Mouse (Mus musculus) megakaryocyte, adult 5-6 weeks (primary cell): Measurements from ENCODE around the gene Gskip. TPM values are rescaled to one million over a fixed set of nuclear protein-coding genes. Genes with fewer than 3 reads are reported as not detected.

Experiments used
- ATAC-seq: 2 replicates; pipeline ENCODE4 v1.8.0; 2016; ENCODE audit warnings: mild to moderate bottlenecking, inconsistent platforms; ENCODE audit not compliant: poor library complexity, severe bottlenecking
- total RNA-seq, 2 experiments: library from RNA; stranded (forward) in 1 of 2; stranded (reverse) in 1 of 2; fragments of 153-499, 151-499 nt in 1 of 2; fragments of 221-1000, 200-1000 nt in 1 of 2; gene quantifications; 2 replicates each; pipeline versions ENCODE4 v1.2.3 to v1.2.4; 2015 to 2017

Gskip gene
- total RNA-seq, 2 experiments from 2014 or later, result 14.6 to 26.4 TPM

DNA sequence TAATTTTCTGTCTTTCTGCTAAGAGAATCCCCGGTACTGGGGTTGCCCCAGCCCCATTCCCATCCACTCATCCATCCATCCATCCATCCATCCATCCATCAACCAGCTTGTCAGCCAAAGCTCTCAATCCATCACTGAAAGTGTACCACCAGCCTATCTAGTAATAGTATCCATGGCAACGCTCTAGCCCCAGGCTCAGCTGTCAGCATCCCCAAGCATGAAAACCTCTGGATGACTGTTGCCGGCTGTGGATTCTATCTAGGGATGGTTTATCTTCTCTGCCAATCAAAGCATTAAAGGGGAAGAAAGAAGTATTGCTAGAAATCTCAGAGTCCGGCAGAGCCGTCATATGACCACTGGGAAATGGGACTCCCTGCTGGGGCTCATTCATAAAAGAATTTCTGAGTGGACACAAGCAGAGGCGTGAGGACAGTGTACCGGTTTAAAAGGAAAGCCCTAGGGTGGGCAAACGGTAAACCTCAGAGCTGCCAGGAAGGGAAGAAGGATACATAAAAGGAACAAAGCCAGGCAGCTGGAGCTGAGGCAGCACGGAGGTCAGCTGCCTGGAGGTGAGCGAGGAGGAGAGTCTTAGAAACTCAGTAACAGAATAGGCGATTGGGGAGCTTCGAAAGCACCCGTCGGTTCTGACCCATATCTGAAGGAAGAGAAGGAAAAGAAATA is 37.0 kb downstream of the Gskip start:
- ATAC-seq, result no peak

DNA sequence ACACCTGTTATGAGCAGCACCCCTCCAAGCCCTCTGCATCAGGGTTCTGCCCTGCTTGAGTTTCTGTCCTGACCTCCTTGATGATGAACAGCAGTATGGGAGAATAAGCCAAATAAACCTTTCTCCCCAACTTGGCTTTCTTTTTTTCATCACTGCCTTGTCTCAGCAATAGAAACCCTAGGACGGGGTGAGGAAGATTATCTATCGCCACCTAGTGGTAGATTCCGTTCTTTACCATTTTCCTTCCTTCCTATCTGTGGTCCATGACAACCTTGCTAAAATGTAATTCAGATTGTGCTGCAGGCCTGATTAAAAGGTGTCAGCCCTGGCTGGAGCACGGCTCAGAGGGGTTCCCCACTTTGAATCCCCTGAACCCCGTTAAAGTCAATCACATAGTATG is 38.0 kb downstream of the Gskip start:
- ATAC-seq, result peak; percentile 80

DNA sequence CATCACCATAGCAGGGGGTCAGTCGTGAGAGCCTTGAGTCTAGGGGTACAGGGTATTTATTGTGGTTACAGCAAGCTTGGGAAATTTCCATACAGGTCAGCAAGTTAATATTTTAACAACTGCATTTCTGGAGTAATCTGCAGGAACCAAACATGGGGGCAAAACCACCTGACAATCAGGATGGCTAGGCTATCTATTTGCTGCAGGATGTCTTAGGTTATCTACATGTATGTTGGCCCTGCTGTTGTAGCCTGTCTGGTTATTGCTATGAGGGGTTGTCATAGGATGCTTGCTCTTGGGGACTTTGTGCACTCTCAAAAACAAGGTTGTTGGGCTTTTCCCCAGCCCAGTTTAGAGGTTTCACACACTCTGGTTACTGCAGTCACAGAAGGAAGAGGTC is 40.0 kb downstream of the Gskip start:
- no peak for ATAC-seq

DNA sequence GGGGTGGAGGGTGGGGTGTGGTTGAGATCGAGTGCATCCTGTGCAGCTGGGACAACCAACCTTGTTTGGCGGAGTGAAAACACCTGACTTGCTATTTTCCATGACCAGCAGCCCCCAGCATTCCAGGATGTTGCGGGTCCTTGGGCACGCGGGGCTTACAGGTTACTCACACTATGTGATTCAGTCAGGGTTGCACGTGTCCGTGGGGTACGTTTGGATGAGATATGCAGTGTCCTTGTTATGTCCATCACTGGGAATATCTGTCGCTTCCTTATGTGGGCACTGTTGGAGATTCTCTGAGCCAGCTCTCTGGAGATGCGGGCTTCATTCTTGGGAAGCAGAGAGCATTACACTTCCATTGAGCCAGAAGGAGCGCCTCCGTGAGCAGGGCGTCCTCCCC is 41.1 kb downstream of the Gskip start:
- no peak for ATAC-seq

DNA sequence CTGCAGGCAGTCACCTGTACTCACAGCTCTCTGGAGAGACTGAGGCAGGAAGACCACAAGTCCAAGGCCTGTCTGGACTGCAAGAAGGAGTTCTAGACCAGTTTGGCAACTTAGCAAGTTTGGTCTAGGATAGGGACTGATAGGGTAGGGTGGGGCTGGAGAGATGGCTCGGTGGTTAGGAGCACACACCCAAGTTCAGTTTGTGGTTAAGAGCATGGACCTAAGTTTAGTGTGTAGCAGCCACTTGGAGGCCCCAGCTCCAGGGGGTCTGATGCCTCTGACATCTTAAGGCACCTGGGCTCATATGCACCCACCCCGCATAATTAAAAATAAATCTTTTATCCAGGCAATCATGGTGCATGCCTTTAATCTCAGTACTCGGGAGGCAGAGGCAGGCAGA is 42.6 kb downstream of the Gskip start:
- ATAC-seq, result no peak

DNA sequence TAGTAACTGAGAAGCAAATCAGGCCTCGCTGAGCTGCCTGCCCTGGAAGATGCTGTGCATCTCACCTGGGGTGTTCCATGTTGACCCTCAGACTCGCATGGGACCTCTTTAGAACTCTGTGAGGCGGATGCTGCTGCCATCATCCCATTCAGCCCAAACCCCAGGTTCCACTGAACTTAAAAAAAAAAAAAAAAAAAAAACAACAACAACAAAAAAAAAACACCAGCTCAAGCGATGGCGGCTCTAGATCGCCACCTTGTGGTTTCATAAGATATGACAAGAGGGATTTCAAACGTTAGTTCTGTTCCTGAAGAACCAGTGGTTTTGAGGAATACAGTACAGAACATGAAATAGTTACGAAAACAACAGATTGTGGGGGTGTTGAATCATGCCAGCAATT is 43.3 kb downstream of the Gskip start:
- ATAC-seq, result peak; percentile 60

DNA sequence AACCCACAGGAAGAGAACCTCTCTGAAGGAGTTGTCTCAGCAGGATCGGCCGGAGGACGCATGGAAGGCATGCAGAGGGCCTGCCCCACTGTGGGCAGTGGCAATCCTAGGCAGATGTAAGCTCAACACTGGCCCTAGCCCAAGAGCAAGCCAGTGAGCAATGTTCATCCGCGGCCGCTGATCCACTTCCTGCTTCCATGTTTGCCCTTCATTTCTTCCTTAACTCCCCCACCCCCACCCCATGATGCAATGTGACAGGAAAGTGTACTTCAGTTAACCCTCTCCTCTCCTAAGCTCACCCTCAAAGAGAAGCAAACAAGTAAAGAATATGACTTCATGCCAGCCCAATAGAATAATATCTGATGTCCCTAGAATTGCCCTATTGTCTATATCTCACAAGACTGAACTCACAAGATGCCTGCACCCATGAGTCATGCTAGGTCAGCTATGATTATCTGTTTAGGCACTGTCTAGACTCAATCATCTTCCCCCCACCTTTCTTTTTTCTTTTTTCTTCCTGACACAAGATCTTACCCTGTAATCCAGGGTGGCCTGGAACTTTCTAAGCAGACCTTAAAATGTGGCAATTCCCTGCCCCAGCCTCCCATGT is 46.3 kb downstream of the Gskip start:
- ATAC-seq, result peak; percentile 28; the same call in 1 of the 2 replicates

DNA sequence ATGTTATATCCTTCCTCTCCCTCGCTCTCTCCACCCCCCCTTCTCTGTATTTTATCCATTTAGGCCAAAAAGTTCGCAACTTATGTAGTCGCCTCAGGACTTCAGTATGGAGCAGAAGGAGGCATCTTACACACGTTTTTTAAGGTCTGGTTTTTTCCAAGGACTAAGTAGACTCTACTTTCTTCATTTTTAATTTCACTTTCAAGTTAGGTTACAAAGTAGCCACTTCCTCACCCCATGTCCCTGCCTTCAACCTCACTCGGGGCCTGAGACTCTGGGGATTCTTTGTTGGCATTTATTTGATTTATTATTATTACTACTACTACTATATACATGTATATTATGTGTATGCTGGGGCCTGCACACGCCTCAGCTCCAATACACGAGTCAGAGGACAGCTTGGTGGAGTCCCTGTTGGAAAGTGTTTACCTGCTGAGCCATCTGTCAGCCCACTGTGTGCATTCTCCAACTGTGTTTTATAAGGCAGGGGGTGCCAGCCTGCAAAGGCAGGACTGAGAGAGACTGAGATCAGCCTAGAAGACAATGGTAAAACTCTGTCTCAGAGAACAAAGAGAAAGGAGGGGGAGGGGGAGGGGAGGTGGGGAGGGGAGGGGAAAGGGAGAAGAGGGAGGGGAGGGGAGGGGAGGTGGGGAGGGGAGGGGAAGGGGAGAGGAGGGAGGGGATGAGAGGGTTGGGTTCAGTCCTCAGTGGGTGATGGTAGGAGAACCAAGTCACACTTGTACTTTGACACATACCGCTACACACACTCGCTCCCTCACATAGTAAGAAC is 48.9 kb downstream of the Gskip start:
- ATAC-seq, result peak; percentile 82

DNA sequence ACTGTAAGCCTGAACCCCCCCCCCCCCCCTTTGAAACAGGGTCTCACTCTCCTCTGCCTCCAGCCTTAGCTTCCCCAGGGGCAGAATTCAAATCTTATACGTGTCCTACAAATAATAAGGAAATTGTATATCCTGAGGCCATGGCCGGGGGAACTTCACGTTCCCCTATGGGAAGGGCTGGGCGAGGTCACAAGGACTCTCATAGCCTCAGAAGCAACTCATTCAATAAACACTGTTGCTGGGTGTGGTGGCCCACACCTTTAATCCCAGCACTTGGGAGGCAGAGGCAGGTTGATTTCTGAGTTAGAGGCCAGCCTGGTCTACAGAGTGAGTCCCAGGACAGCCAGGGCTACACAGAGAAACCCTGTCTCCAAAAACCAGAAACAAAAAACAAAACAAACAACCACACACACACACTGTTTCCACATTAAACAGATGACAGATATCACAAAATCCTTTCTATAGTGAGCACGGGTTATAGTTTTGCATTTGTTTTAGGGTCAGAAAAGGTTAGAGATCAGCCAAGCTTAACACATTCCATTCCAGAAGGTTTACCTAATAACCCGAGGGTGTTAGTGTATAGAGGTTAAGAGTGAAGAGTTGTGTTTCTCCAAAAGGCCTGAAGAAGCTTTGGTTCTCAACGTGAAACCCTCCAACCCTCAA is 50.7 kb downstream of the Gskip start:
- ATAC-seq, result no peak

DNA sequence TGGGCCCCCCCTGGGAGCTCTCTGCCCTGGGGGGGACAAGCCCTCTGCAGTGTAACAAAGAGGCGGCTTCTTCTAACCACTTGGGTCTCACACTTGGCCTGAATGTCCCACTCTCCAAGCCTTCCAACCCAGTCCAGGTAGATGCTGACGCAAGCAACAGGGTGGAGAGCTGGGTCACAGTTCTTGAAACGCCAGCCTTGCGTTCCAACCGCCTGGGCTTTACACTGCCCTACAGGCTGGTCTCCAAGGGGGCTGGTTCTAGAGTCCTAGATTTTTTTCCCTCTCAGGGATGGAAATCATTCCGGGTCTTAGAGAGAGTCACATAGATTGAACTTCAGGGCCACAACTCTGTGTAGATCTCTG is 51.2 kb downstream of the Gskip start:
- ATAC-seq, result no peak

DNA sequence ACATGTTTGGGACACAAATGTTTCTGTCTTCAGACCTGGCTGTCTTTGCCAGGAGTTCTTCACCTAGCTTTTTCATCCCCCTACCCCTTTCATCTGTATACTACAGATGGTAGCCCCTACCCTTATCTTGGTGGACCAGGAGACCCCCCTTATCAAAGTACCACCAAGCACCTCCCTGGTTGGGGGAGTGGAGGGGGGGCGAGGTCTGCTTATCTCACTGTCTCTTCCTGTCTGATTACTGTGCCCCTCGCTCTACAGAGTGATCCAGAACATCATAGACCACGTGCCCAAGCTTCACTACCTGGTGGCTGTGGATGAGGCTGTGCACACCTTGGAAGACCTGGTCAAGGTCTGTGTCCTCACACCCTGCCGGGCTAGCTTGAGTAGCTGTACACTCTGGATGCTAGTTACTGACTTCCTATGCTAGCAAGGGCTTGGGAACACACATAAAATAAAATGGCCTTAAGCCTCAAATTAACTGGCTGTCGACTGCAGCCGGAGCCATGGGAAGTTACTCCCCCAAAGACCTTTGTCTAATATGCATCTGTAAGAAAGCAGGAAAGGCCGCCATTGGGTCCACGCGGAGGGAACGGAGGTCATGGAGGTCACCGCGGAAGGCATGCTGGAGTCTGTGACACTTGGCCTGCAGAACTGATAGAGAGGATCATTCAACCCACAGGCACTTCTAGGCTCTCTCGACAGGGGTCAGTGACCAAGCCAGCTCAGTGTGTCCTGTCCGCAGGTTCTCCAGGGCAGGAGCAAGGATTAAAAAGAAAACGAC is 53.9 kb downstream of the Gskip start:
- no peak for ATAC-seq

DNA sequence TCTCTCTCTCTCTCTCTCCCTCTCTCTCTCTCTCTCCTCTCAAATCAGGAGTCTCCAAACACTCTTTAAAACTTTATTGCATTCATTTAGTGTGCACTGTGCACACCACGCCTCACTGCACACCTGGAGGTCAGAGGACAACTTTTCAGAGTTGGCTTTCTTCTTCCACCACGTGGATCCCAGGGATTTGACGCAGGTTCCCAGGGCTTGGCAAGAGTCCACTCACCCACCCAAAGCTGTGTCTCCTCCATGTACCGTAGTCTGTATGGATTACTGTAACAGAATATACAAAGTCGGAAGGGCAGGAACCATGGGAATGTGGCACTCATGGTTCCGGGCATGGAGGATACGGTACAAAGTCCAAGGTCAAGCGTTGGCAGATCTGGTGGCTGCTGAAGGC is 55.0 kb downstream of the Gskip start:
- ATAC-seq, result no peak

DNA sequence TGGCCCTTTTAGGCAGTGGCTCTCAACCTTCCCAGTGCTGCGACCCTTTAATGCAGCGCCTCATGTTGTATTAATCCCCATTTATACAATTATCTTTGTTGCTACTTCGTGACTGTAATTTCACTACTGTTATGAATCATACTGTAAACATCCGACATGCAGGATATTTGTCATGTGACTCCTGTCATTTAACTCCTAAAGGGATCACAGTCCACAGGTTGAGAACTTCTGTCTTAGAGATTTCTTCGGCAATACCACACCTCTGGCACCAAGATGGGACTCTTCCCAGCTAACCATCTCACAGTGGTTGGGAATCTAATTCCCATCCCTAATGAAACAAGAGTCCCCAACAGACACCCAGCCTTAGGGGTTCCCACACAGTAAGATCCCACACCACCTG is 63.5 kb downstream of the Gskip start:
- ATAC-seq, result no peak

Other genes with a start within 250 kb of the Gskip start
- gene D430019H16Rik, start 231.0 kb upstream of the Gskip start, total RNA-seq (2015), result not detected in 2 replicates
- gene D430019H16Rik, start 231.0 kb upstream of the Gskip start, total RNA-seq (2017), result 0.04 TPM in 1 of 2 replicates, not detected in the other
- not detected in 2 replicates for gene Bdkrb2, start 121.6 kb upstream of the Gskip start, total RNA-seq (2015)
- gene Bdkrb2, start 121.6 kb upstream of the Gskip start, total RNA-seq (2017), result not detected in 2 replicates
- gene Bdkrb1, start 81.7 kb upstream of the Gskip start, total RNA-seq (2015), result not detected in 2 replicates
- not detected in 2 replicates for gene Bdkrb1, start 81.7 kb upstream of the Gskip start, total RNA-seq (2017)
- gene Atg2b, start 382 bp downstream of the Gskip start, total RNA-seq (2015), result 16.2 and 16.5 TPM in 2 replicates
- 14.1 and 14.7 TPM in 2 replicates for gene Atg2b, start 382 bp downstream of the Gskip start, total RNA-seq (2017)
- 0.38 TPM in 1 of 2 replicates, not detected in the other for gene Ak7, start 21.1 kb downstream of the Gskip start, total RNA-seq (2015)
- 0.07 TPM in 1 of 2 replicates, not detected in the other for gene Ak7, start 21.1 kb downstream of the Gskip start, total RNA-seq (2017)
- gene Papola, start 99.9 kb downstream of the Gskip start, total RNA-seq (2015), result 218 and 251 TPM in 2 replicates
- gene Papola, start 99.9 kb downstream of the Gskip start, total RNA-seq (2017), result 129 and 148 TPM in 2 replicates